Mouse (Mus musculus): ENCODE measurements around the gene Nlrp4b.
"Not testable (repeated sequence)": the region's sequence is repeated elsewhere in the genome, so short reads cannot be mapped to it uniquely, and the experiment has no call there.

Nlrp4b gene

GRCm38 (mm10) chr7:10687489-10687888 lies at the start of gene Nlrp4b:
Gene Nlrp4b, plus strand, starts transcription at chr7:10687789.
- no peak for DNase-seq (ENCODE audit: low spot score)

- no peak for DNase-seq (ENCODE audit: low spot score)
These were observed 66.7 kb downstream of the Nlrp4b start, which contains the start of gene Vmn1r71 for GRCm38 (mm10) chr7:10754264-10754663. Gene Vmn1r71, minus strand, starts transcription at chr7:10754364.

GRCm38 (mm10) chr7:10757551-10757950 lies 70.0 kb downstream of the Nlrp4b start:
- DNase-seq (ENCODE audit: low spot score): not testable (repeated sequence)
